Mouse (Mus musculus): ENCODE data around the gene Rbms3. TPM values are rescaled to one million over a fixed set of nuclear protein-coding genes. Genes with fewer than 3 reads are reported as not detected.

The Rbms3 gene
- total RNA-seq, 1 experiment, result 2.2 TPM

DNA sequence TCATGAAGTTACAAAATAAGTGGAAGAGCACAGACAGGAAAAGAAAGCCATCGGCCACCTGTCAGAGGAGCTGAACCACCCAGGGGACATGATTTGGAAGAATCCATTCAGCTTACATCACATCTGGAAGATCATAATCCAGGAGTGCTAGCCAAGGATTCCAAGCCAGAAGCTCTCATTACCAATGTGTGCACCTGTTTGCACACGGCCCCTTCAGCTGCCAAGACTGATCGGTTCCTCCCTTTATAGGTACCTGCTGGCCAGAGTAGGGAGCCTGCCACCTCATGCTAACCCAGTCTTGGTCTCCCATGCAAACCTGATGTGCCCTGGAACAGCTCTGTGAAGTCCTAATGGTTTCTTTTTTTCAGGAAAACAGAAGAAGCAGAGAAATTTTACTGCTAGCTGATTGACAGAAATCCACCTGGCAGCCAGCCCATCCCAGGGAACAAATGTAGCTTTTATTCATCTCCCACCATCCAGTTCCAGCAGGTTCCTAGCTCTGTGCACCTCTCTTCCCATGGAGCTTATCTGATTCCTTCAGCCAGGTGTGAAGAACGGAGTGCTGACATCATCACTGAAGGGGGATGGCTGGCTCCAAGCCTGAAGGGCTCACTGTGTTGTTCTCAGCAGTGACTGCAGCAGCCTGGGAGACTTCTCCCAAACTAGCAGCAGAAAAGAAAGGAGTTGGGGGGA lies 11.5 kb upstream of the Rbms3 start:
- H3K9me3 ChIP-seq (ENCODE audit: control insufficient read depth, insufficient read depth, low read depth, low read length), result no peaks in the 10 kb centered on the region
- no peak overlapping the region for H3K4me3 ChIP-seq (ENCODE audit: insufficient read depth in 1 of 2, low read depth in 1 of 2, low read length in 2 of 2, poor library complexity in 1 of 2, severe bottlenecking in 1 of 2)
- no peaks in the 10 kb centered on the region for H3K36me3 ChIP-seq (ENCODE audit: control insufficient read depth, insufficient read depth, low read length, poor library complexity, severe bottlenecking)
- no peak overlapping the region for H3K27ac ChIP-seq (ENCODE audit: insufficient read depth, low read depth, low read length, poor library complexity, severe bottlenecking)
- H3K9ac ChIP-seq (ENCODE audit: insufficient read depth, low read depth, low read length, poor library complexity, severe bottlenecking), result no peak overlapping the region
- no peaks in the 10 kb centered on the region for H3K4me1 ChIP-seq (ENCODE audit: control insufficient read depth in 2 of 2, insufficient read depth in 2 of 2, low read length in 2 of 2, poor library complexity in 1 of 2)
- TF ChIP-seq ZNF384 (IDR thresholded peaks at IDR 0.05; ENCODE audit: low read depth, low read length) (no peak), ZC3H11A (IDR thresholded peaks at IDR 0.05; ENCODE audit: borderline replicate concordance, low read depth, low read length) (no peak), CHD2 (IDR thresholded peaks at IDR 0.05; ENCODE audit: low read depth, low read length) (no peak), HCFC1 (IDR thresholded peaks at IDR 0.05; ENCODE audit: borderline replicate concordance, insufficient read depth, low read length) (no peak), MAFK (IDR thresholded peaks at IDR 0.05; ENCODE audit: insufficient read depth, low read depth, low read length) (no peak)
- no peak for DNase-seq (ENCODE audit: low read depth, low spot score)
- in situ Hi-C loops (cut with MboI; ENCODE audit: low sequenced_read_pairs in 2 of 2, unreplicated experiment in 2 of 2), result no loop called here

DNA sequence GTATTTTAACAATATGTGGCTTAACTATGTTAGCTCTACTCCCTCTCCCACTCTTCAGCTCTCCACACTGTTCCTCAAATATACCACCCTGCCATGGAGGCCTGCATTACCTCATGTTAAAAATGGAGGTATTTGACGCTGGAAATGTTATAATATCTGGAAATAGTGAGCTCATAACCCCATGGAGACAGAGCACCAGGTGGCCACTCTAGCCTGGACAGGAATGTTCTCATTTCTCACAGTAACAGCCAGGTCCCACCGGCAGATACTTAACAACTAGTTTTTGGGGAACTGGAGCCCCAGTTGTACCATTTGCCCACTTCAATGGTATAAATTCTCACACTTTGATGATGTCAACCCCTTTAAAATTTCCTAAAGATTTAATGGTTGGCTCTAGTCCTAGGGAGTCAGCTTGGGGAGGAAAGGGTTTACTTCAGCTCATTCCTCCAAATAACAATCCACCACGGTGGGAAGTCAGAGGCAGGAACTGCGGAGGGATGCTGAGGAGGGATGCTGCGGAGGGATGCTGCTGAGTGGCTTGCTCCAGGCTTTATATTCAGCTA lies 9.0 kb upstream of the Rbms3 start:
- no peak for DNase-seq (ENCODE audit: low read depth, low spot score)
- Histone ChIP-seq H3K9me3 (ENCODE audit: control insufficient read depth, insufficient read depth, low read depth, low read length) (no peaks in the 10 kb centered on the region), H3K36me3 (ENCODE audit: control insufficient read depth, insufficient read depth, low read length, poor library complexity, severe bottlenecking) (no peaks in the 10 kb centered on the region), H3K27ac (ENCODE audit: insufficient read depth, low read depth, low read length, poor library complexity, severe bottlenecking) (no peak overlapping the region), H3K4me1 (ENCODE audit: control insufficient read depth in 2 of 2, insufficient read depth in 2 of 2, low read length in 2 of 2, poor library complexity in 1 of 2) (no peaks in the 10 kb centered on the region), H3K4me3 (ENCODE audit: insufficient read depth in 1 of 2, low read depth in 1 of 2, low read length in 2 of 2, poor library complexity in 1 of 2, severe bottlenecking in 1 of 2) (no peak overlapping the region), H3K9ac (ENCODE audit: insufficient read depth, low read depth, low read length, poor library complexity, severe bottlenecking) (no peak overlapping the region)
- in situ Hi-C loops (cut with MboI; ENCODE audit: low sequenced_read_pairs in 2 of 2, unreplicated experiment in 2 of 2), result no loop called here
- TF ChIP-seq ZNF384 (IDR thresholded peaks at IDR 0.05; ENCODE audit: low read depth, low read length) (no peak), MAFK (IDR thresholded peaks at IDR 0.05; ENCODE audit: insufficient read depth, low read depth, low read length) (no peak), ZC3H11A (IDR thresholded peaks at IDR 0.05; ENCODE audit: borderline replicate concordance, low read depth, low read length) (no peak), HCFC1 (IDR thresholded peaks at IDR 0.05; ENCODE audit: borderline replicate concordance, insufficient read depth, low read length) (no peak), CHD2 (IDR thresholded peaks at IDR 0.05; ENCODE audit: low read depth, low read length) (no peak)

DNA sequence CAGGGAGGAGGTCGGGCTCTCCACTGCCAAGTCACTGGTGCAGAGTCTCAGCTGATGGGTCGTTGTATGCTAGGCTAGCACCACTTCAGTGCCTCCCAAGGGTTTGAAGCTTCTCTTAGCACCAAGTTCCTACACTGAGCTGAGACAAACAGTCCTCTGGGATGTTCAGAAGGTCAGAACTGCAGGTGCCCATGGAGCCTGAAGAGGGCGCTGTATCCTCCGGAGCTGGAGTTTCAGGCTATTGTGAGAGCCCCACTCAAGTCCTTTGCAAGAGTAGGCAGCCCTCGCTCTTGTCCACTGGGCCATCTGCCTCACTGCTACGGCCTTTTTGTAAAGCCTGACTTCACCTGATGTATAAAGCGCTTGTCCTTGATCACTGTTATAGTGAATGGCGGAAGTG lies 6.8 kb upstream of the Rbms3 start:
- no peaks in the 10 kb centered on the region for H3K4me1 ChIP-seq (ENCODE audit: control insufficient read depth in 2 of 2, insufficient read depth in 2 of 2, low read length in 2 of 2, poor library complexity in 1 of 2)
- H3K27ac ChIP-seq (ENCODE audit: insufficient read depth, low read depth, low read length, poor library complexity, severe bottlenecking), result no peak overlapping the region
- no peak overlapping the region for H3K4me3 ChIP-seq (ENCODE audit: insufficient read depth in 1 of 2, low read depth in 1 of 2, low read length in 2 of 2, poor library complexity in 1 of 2, severe bottlenecking in 1 of 2)
- H3K9ac ChIP-seq (ENCODE audit: insufficient read depth, low read depth, low read length, poor library complexity, severe bottlenecking), result no peak overlapping the region
- TF ChIP-seq CHD2 (IDR thresholded peaks at IDR 0.05; ENCODE audit: low read depth, low read length) (no peak), ZNF384 (IDR thresholded peaks at IDR 0.05; ENCODE audit: low read depth, low read length) (no peak), HCFC1 (IDR thresholded peaks at IDR 0.05; ENCODE audit: borderline replicate concordance, insufficient read depth, low read length) (no peak), MAFK (IDR thresholded peaks at IDR 0.05; ENCODE audit: insufficient read depth, low read depth, low read length) (no peak), ZC3H11A (IDR thresholded peaks at IDR 0.05; ENCODE audit: borderline replicate concordance, low read depth, low read length) (no peak; the same call in 1 of the 2 replicates)
- no peaks in the 10 kb centered on the region for H3K36me3 ChIP-seq (ENCODE audit: control insufficient read depth, insufficient read depth, low read length, poor library complexity, severe bottlenecking)
- H3K9me3 ChIP-seq (ENCODE audit: control insufficient read depth, insufficient read depth, low read depth, low read length), result no peaks in the 10 kb centered on the region
- in situ Hi-C loops (cut with MboI; ENCODE audit: low sequenced_read_pairs in 2 of 2, unreplicated experiment in 2 of 2), result no loop called here
- DNase-seq (ENCODE audit: low read depth, low spot score), result no peak

DNA sequence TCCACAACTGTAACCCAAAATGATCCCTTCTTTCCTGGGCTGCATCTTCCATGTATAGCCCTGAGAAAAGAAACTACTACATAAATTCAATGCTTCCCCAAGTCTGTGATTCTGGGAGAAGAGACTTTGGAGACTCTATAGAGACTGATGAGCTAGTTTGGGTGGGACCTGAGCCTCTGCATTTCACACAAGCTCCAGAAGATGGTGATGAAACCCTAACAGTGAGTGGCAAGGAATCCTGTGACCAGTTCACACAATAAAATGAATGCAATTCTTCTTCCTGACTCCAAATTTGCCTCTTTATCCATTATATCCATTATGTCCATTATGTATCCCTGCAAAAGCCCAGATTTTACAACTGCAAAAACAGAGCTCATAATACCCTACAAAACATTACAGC lies 2.5 kb downstream of the Rbms3 start:
- in situ Hi-C loops (cut with MboI; ENCODE audit: low sequenced_read_pairs in 2 of 2, unreplicated experiment in 2 of 2), result no loop called here
- Histone ChIP-seq H3K36me3 (ENCODE audit: control insufficient read depth, insufficient read depth, low read length, poor library complexity, severe bottlenecking) (no peaks in the 10 kb centered on the region), H3K9ac (ENCODE audit: insufficient read depth, low read depth, low read length, poor library complexity, severe bottlenecking) (no peak overlapping the region), H3K4me1 (ENCODE audit: control insufficient read depth in 2 of 2, insufficient read depth in 2 of 2, low read length in 2 of 2, poor library complexity in 1 of 2) (no peaks in the 10 kb centered on the region), H3K9me3 (ENCODE audit: control insufficient read depth, insufficient read depth, low read depth, low read length) (no peaks in the 10 kb centered on the region), H3K4me3 (ENCODE audit: insufficient read depth in 1 of 2, low read depth in 1 of 2, low read length in 2 of 2, poor library complexity in 1 of 2, severe bottlenecking in 1 of 2) (no peak overlapping the region), H3K27ac (ENCODE audit: insufficient read depth, low read depth, low read length, poor library complexity, severe bottlenecking) (no peak overlapping the region)
- TF ChIP-seq HCFC1 (IDR thresholded peaks at IDR 0.05; ENCODE audit: borderline replicate concordance, insufficient read depth, low read length), result no peak
- TF ChIP-seq MAFK (IDR thresholded peaks at IDR 0.05; ENCODE audit: insufficient read depth, low read depth, low read length), result no peak
- TF ChIP-seq ZC3H11A (IDR thresholded peaks at IDR 0.05; ENCODE audit: borderline replicate concordance, low read depth, low read length), result no peak
- no peak for TF ChIP-seq ZNF384 (IDR thresholded peaks at IDR 0.05; ENCODE audit: low read depth, low read length)
- no peak for TF ChIP-seq CHD2 (IDR thresholded peaks at IDR 0.05; ENCODE audit: low read depth, low read length)
- DNase-seq (ENCODE audit: low read depth, low spot score), result no peak

Data from ES-E14 (cell line).